Mouse (Mus musculus) lung, embryonic 14.5 days (tissue): Measurements from ENCODE around the gene Bank1. TPM values are rescaled to one million over a fixed set of nuclear protein-coding genes. Genes with fewer than 3 reads are reported as not detected.

Experiments
- ATAC-seq: fragments of 200-750 bp; cut with Nextera tagmentation; 2 replicates; pipeline ENCODE4 v1.8.0; 2017; ENCODE audit warnings: mild to moderate bottlenecking, moderate TSS enrichment, moderate library complexity; ENCODE audit not compliant: insufficient read depth
- DNase-seq: peaks from one replicate; pipeline ENCODE4 v3.0.0-alpha.2; 2015
- H3K27ac ChIP-seq: fragments of 300-500 bp; sonication (generic); 2 replicates; pipeline ENCODE4 v1.5.1; 2014; ENCODE audit warnings: low read depth, mild to moderate bottlenecking, moderate library complexity
- H3K27me3 ChIP-seq: fragments of 300-500 bp; sonication (generic); 2 replicates; pipeline ENCODE4 v1.6.1; 2014; ENCODE audit warnings: low read length, control low read depth; ENCODE audit not compliant: insufficient read depth
- H3K36me3 ChIP-seq: fragments of 300-500 bp; sonication (generic); 2 replicates; pipeline ENCODE4 v1.6.1; 2014; ENCODE audit warnings: control low read depth; ENCODE audit not compliant: insufficient read depth
- H3K4me1 ChIP-seq: fragments of 300-500 bp; sonication (generic); 2 replicates; pipeline ENCODE4 v1.6.1; 2014; ENCODE audit warnings: antibody characterized with exemption, control low read depth; ENCODE audit not compliant: insufficient read depth
- H3K4me2 ChIP-seq: fragments of 300-500 bp; sonication (generic); 2 replicates; pipeline ENCODE4 v1.6.1; 2014; ENCODE audit warnings: mild to moderate bottlenecking
- H3K4me3 ChIP-seq: fragments of 300-500 bp; sonication (generic); 2 replicates; pipeline ENCODE4 v1.5.1; 2014; ENCODE audit warnings: low read depth, low read length
- H3K9ac ChIP-seq: fragments of 300-500 bp; sonication (generic); 2 replicates; pipeline ENCODE4 v1.6.1; 2014
- H3K9me3 ChIP-seq: fragments of 300-500 bp; sonication (generic); 2 replicates; pipeline ENCODE4 v1.6.1; 2016; ENCODE audit warnings: low read depth, low read length, control low read depth
- CTCF ChIP-seq: IDR thresholded peaks from 2 replicates; pipeline ENCODE4 v1.5.1; 2016; ENCODE audit warnings: antibody characterized with exemption, low read depth
- WGBS: fragments of 180-500 bp; shearing (Covaris S2); extraction: QIAGEN DNeasy Blood & Tissue Kit; methylation state at CpG from one replicate; pipeline ENCODE4 v1.1.7; 2014; 5-methylcytosine and 5-hydroxymethylcytosine counted together
- polyA plus RNA-seq: library from polyadenylated mRNA; unstranded; fragments of >200 nt; fragmentation: Nextera tagmentation; extraction: Ambion mirVana; gene quantifications from 2 replicates; pipeline ENCODE4 v1.2.1, GENCODE M21; 2014

The Bank1 gene
- polyA plus RNA-seq, 1 experiment from 2014 or later, result 0.74 TPM

- no peak for TF ChIP-seq CTCF
- WGBS, result 45% methylated on average over 5 of the region's 5 CpGs
- DNase-seq, result no peak
Observed at GRCm38 (mm10) chr3:136084066-136084465, 241.8 kb downstream of the Bank1 start.

GRCm38 (mm10) chr3:136081264-136081663, 244.6 kb downstream of the Bank1 start:
- no peak overlapping the region for H3K9ac ChIP-seq
- no peaks in the 10 kb centered on the region for H3K4me1 ChIP-seq
- H3K27me3 ChIP-seq, result no peaks in the 10 kb centered on the region
- no peak overlapping the region for H3K4me2 ChIP-seq
- no peak overlapping the region for H3K27ac ChIP-seq
- no peaks in the 10 kb centered on the region for H3K9me3 ChIP-seq
- no peak for TF ChIP-seq CTCF
- ATAC-seq (no peak), DNase-seq (no peak)
- 48% methylated on average over 1 of the region's 1 CpGs for WGBS
- no peak overlapping the region for H3K4me3 ChIP-seq
- no peaks in the 10 kb centered on the region for H3K36me3 ChIP-seq

More at GRCm38 (mm10) chr3:136084066-136084465, 241.8 kb downstream of the Bank1 start:
- no peak overlapping the region for H3K4me2 ChIP-seq
- no peaks in the 10 kb centered on the region for H3K27me3 ChIP-seq
- no peak overlapping the region for H3K4me3 ChIP-seq
- no peaks in the 10 kb centered on the region for H3K36me3 ChIP-seq
- H3K4me1 ChIP-seq, result no peaks in the 10 kb centered on the region
- H3K9me3 ChIP-seq, result no peaks in the 10 kb centered on the region
- H3K9ac ChIP-seq, result no peak overlapping the region
- no peak for ATAC-seq
- H3K27ac ChIP-seq, result no peak overlapping the region

- DNase-seq (peak; percentile 44), ATAC-seq (no peak)
- no peaks in the 10 kb centered on the region for H3K9me3 ChIP-seq
- H3K27me3 ChIP-seq, result no peaks in the 10 kb centered on the region
- no peaks in the 10 kb centered on the region for H3K4me1 ChIP-seq
- no peak overlapping the region for H3K4me2 ChIP-seq
- TF ChIP-seq CTCF, result no peak
- no peak overlapping the region for H3K27ac ChIP-seq
- 53% methylated on average over 2 of the region's 2 CpGs for whole genome bisulfite sequencing
- no peaks in the 10 kb centered on the region for H3K36me3 ChIP-seq
- H3K4me3 ChIP-seq, result no peak overlapping the region
- no peak overlapping the region for H3K9ac ChIP-seq
Observed at GRCm38 (mm10) chr3:136078535-136078934, 247.3 kb downstream of the Bank1 start.

- no peak for TF ChIP-seq CTCF
- Histone ChIP-seq H3K36me3 (no peaks in the 10 kb centered on the region), H3K9me3 (no peaks in the 10 kb centered on the region), H3K27me3 (no peaks in the 10 kb centered on the region), H3K9ac (no peak overlapping the region), H3K4me1 (no peaks in the 10 kb centered on the region), H3K4me3 (no peak overlapping the region), H3K27ac (no peak overlapping the region), H3K4me2 (no peak overlapping the region)
- 74% methylated on average over 3 of the region's 3 CpGs for WGBS
- DNase-seq, result no peak
- no peak for ATAC-seq
Observed at GRCm38 (mm10) chr3:136070394-136070793, 255.5 kb downstream of the Bank1 start.

GRCm38 (mm10) chr3:136061907-136062306, 264.0 kb downstream of the Bank1 start:
- Histone ChIP-seq H3K9ac (no peak overlapping the region), H3K27me3 (no peaks in the 10 kb centered on the region), H3K4me3 (no peak overlapping the region), H3K27ac (no peak overlapping the region), H3K36me3 (no peaks in the 10 kb centered on the region), H3K4me2 (no peak overlapping the region), H3K9me3 (no peaks in the 10 kb centered on the region), H3K4me1 (no peaks in the 10 kb centered on the region)
- DNase-seq, result no peak
- no peak for TF ChIP-seq CTCF
- whole genome bisulfite sequencing, result 68% methylated on average over 2 of the region's 2 CpGs
- no peak for ATAC-seq

GRCm38 (mm10) chr3:136050635-136051034, 275.2 kb downstream of the Bank1 start:
- DNase-seq, result no peak
- WGBS, result 76% methylated on average over 3 of the region's 3 CpGs
- no peak overlapping the region for H3K4me3 ChIP-seq
- no peaks in the 10 kb centered on the region for H3K4me1 ChIP-seq
- no peak overlapping the region for H3K9ac ChIP-seq
- no peaks in the 10 kb centered on the region for H3K27me3 ChIP-seq
- H3K27ac ChIP-seq, result no peak overlapping the region
- TF ChIP-seq CTCF, result no peak
- no peaks in the 10 kb centered on the region for H3K9me3 ChIP-seq
- no peaks in the 10 kb centered on the region for H3K36me3 ChIP-seq
- no peak overlapping the region for H3K4me2 ChIP-seq
- ATAC-seq, result no peak

GRCm38 (mm10) chr3:136050215-136050614, 275.7 kb downstream of the Bank1 start:
- WGBS, result 79% methylated on average over 6 of the region's 6 CpGs
- Histone ChIP-seq H3K4me1 (no peaks in the 10 kb centered on the region), H3K27me3 (no peaks in the 10 kb centered on the region), H3K9me3 (no peaks in the 10 kb centered on the region), H3K4me3 (no peak overlapping the region), H3K27ac (no peak overlapping the region), H3K36me3 (no peaks in the 10 kb centered on the region), H3K4me2 (no peak overlapping the region), H3K9ac (no peak overlapping the region)
- no peak for ATAC-seq
- no peak for TF ChIP-seq CTCF
- DNase-seq, result no peak

GRCm38 (mm10) chr3:136048026-136048425, 277.8 kb downstream of the Bank1 start:
- H3K27me3 ChIP-seq, result no peaks in the 10 kb centered on the region
- no peak overlapping the region for H3K4me2 ChIP-seq
- no peak for ATAC-seq
- H3K36me3 ChIP-seq, result no peaks in the 10 kb centered on the region
- no peak for DNase-seq
- no peak for TF ChIP-seq CTCF
- no peak overlapping the region for H3K27ac ChIP-seq
- H3K4me3 ChIP-seq, result no peak overlapping the region
- WGBS, result 64% methylated on average over 4 of the region's 4 CpGs
- H3K9me3 ChIP-seq, result no peaks in the 10 kb centered on the region; the same call in 1 of the 2 replicates
- no peaks in the 10 kb centered on the region for H3K4me1 ChIP-seq
- no peak overlapping the region for H3K9ac ChIP-seq
